Mouse (Mus musculus): ENCODE measurements around the gene Lama1. TPM values are rescaled to one million over a fixed set of nuclear protein-coding genes. Genes with fewer than 3 reads are reported as not detected.

The Lama1 gene
- total RNA-seq (2017) = not detected in 2 replicates

DNA sequence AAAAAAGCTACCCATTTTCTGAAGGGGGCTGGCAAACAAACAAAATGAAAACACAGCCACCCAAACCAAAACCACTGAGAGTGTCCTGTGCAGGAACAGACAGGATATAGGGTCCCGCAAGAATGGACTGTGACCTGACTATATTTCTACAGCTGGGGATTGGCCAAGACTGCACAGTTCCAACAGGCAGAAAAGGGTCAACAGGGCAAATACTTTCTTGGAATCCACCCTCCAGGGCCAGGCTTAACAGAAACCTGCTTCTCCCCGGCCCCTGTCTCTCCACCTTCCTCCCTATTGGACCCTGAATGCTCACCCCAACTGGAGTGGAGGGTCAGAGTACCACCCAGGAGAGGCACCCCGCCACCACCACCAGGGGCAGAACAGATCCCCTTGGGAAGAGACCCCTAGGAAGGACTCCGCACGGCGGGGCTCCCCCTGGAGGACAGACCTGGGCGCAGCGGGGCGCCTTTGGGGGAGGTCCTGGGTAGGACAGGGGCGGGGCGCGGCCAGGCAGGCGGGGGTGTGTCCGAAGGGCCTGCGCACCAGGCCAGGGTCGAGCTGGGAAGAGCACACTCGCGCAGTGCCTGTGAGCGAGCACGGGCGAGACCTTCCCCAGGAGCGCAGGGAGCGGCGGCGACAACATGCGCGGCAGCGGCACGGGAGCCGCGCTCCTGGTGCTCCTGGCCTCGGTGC is at the start of gene Lama1:
TSS of gene Lama1 (plus strand) at position 566 of the 693 bp plus-strand sequence.
- no peak for ATAC-seq (ENCODE audit: extremely low read depth, insufficient number of reproducible peaks, low FRiP score, poor library complexity, severe bottlenecking)

DNA sequence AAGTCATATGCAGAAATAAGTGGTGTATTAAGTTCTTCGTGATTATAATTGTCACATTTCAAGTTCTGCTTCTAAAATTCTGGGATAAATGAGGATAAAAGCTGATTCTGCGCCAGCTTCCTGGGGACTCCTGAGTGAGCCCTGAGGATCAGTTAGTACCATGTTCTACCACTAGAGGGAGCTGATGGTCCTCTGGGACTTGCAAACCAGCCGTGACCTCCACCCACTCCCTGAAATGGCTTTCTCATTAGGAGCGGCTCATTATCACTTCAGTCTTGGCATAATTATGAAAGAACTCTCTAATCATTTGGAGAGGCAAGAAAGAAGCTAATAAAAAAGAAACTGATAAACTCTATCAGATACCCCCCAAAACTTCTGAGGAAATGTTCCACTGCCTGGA is 45.6 kb upstream of the Lama1 start:
- ATAC-seq (ENCODE audit: extremely low read depth, insufficient number of reproducible peaks, low FRiP score, poor library complexity, severe bottlenecking) = no peak

DNA sequence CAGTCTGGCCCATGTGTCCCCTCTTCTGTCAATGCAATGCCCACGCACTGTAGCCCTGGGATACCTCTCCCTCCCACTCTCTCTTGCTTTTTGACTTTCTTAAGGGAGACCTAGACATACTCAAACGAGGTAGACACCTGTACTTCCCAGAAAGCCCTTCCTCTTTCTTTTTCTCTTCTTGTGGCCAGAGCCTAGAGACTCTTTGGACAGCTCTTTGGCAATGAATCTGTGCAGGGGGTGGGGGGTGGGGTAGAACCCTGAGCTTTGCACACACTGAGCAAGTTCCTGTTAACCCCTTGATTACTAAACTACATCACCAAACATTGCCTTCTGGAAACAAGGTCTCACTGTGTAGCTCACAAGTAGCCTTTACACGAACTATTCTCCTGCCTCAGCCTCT is 32.8 kb upstream of the Lama1 start:
- no peak for ATAC-seq (ENCODE audit: extremely low read depth, insufficient number of reproducible peaks, low FRiP score, poor library complexity, severe bottlenecking)

DNA sequence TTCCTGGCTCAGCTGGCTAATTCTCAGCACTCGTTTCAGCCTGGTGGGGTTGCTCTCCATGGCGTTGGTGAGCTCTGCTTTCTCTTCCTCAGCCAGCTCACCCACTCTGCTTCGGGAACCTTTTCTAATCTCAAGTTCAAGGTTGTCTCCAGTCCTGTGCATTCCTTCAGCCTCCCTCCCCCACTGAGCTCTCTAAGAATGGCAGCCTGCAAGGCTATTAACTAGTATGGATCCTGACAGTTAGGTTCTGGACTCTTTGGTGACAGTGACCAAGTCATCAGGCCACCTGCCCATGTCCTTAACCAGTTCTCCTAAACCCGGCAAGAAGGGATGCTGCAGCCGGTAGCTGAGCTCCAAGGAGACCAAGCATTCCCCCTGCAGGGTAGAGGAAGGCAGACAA is 30.1 kb upstream of the Lama1 start:
- ATAC-seq (ENCODE audit: extremely low read depth, insufficient number of reproducible peaks, low FRiP score, poor library complexity, severe bottlenecking) = no peak

DNA sequence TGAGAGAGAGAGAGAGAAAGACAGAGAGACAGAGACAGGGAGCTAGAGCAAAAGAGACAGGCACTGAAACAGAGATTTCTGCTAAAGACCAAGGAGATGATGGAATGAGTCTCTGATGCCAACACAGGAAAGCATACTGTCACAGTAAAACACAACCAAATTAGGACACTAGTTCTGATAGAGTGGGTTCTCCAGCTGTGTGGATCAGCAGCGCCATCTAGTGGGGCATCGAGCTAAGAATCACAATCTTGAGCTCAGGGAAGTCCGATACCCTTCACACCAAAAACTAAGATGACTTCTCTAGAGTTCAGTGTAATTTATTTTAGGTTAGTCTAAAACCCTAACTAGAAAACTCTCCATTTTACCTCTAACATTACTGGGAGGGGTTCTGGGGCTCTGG is 29.1 kb upstream of the Lama1 start:
- no peak for ATAC-seq (ENCODE audit: extremely low read depth, insufficient number of reproducible peaks, low FRiP score, poor library complexity, severe bottlenecking)

DNA sequence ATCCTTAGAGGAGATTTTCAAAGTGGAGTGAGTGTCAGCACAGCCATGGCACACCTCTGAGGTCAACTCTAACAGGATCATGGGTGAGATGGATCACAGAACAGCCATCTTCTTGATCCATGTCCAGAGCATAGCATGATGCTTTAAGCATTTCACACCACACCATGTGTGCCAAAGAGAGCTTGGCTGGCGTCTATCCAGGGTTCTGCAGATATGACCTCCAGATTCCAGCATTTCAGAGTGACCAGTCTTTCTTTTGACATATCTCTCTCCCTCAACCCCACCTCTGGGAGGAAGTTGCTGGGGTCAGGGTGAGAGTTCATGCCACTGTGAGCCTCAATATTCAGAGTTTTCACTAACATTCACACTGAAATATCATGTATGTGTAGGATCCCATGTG is 18.5 kb upstream of the Lama1 start:
- no peak for ATAC-seq (ENCODE audit: extremely low read depth, insufficient number of reproducible peaks, low FRiP score, poor library complexity, severe bottlenecking)

DNA sequence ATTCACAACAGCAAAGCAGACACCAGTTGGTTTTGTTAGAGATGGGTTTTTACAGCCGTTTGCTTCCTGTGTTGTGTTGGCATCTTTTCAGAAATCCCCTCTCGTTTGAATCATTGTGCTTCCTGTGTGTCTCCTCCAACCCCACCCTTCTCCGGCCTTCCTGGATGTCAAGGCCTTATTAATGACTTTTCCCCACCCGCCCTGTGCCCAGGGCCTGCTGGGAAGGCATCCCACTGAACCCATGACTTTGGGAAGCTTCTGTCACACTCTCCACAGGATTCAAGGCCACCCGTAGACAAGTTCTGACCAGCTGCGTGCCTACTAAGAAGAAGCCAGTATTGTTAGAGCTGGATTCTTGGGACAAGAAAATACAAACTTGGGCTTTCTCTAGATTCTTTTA is 16.0 kb upstream of the Lama1 start:
- ATAC-seq (ENCODE audit: extremely low read depth, insufficient number of reproducible peaks, low FRiP score, poor library complexity, severe bottlenecking) = no peak

DNA sequence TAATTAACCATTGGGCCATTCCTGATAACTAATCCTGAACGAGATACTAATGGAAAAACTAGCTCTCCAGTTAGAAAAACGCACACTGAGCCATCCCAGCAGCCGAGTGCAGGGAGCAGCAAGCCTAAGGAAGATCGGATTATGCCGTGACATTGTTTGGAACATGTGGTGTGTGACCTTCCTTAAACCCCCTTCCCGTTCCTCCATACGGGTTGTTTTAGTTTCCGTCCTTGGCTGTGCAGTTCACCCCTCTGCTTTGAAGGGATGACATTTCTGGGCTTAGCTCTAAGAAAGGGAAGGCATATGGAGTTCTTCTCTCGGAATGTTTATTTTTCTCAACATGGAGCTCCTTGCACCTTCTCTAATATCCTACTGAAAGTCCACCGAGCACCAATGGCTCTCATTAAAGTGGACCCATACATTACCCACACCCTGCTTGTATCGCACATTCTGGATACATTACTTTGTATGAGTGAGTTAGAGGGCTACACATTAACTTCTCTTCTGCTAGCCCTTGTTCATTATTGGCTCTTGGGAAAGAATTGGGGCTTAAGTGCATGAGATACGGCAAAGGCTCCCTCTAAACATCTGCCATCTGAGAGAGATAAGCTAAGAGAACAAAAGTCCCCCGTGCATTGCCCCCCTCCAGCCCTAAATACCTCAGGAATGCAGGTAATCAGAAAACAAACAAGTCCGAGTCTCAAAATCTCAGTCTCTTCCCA is 11.9 kb upstream of the Lama1 start:
- no peak for ATAC-seq (ENCODE audit: extremely low read depth, insufficient number of reproducible peaks, low FRiP score, poor library complexity, severe bottlenecking)

DNA sequence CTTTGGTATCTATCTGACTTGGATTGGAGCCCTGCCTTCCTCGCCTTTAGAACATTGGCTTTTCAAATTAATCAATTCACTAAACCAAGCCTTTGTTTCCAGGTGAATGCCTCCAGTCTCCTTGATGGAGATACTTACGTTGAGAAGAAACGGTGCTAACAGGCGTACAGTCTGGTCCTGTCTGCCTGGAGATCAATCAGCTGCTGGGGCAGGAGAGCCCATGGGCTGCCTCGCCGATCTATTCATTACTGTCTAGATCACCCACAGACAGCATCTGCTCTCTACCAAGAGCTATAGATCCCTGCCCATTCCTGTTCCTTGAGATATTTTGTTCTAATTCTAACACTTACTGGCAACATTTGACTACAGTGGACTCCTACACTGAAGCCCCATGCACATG is 9.6 kb upstream of the Lama1 start:
- no peak for ATAC-seq (ENCODE audit: extremely low read depth, insufficient number of reproducible peaks, low FRiP score, poor library complexity, severe bottlenecking)

DNA sequence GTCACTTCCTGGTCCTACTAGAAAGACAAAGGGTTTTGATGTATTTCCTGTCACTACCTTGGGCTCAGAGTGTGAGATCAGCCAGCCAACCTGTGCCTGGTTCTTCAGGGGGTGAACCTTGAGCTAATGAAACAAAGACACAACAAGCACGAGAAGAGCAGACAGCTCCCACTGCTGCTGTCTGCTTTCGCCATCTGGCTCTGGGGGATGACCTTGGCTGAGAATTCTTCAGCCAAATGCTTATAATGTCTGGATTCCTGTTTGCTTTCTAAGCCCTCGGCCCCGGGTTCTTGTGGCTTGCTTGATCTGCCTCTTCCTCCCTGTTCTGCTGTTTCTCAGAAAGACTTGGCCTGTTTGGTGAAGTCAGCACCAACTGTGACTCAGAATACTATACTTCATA is 6.4 kb upstream of the Lama1 start:
- ATAC-seq (ENCODE audit: extremely low read depth, insufficient number of reproducible peaks, low FRiP score, poor library complexity, severe bottlenecking) = no peak

DNA sequence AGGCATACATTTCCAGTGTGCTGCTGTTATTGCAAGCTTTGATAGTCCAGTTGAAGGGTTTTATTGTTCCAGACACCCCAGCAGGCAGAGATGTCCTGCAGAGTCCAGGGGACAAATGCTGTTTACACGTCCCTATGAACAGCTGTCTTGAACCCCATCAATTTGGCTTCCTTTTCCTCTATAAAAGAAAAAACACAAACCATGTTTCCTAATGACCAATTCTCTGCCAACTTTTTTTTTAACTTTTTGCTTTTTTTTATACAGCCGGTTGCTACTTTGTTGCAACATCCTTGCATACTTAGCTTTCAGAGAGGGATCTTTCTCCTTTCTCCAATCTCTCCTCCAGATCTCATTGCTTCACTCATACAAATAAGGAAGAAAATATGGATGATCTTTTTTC is 4.4 kb upstream of the Lama1 start:
- ATAC-seq (ENCODE audit: extremely low read depth, insufficient number of reproducible peaks, low FRiP score, poor library complexity, severe bottlenecking) = no peak

DNA sequence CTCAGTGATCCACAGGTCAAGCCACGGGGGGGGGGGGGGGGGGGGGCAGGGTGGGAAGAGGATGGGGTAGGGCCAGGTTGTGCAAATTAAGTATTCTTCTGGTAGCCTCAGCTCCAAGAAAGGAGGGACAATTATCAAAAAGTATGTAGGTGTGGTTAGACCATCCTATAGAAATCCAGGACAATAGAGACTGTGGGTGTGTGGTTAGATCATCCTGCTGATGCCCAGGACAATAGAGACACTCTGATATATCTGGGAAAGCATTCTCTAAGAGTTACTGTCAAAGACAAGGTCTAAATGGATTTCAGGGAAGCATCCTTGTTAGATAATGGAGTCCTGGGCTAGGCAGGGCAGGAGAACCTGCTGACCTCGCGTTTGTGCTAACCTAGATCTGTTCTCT is 3.2 kb upstream of the Lama1 start:
- ATAC-seq (ENCODE audit: extremely low read depth, insufficient number of reproducible peaks, low FRiP score, poor library complexity, severe bottlenecking) = no peak

DNA sequence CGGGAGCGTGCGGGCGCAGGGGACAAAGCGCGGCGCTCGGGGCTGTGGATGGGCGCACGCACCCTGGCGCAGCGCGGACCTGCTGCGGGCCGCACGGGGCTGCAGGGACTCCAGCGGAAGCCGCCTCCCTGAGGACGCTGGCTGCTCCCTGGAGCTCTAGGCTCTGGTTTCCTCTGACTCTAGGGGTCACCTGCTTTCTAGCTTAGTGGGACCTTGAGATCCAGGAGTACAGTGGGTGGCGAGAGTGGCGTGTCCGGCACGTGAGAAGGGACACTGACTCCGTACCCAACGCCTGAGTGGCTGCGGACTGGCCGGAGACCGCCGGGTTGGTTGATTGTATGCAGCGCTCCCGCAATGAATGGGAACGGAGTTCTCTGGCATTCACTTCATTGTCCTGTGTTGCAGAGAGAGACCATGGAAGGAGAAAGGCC is 417 bp downstream of the Lama1 start:
- ATAC-seq (ENCODE audit: extremely low read depth, insufficient number of reproducible peaks, low FRiP score, poor library complexity, severe bottlenecking) = no peak

DNA sequence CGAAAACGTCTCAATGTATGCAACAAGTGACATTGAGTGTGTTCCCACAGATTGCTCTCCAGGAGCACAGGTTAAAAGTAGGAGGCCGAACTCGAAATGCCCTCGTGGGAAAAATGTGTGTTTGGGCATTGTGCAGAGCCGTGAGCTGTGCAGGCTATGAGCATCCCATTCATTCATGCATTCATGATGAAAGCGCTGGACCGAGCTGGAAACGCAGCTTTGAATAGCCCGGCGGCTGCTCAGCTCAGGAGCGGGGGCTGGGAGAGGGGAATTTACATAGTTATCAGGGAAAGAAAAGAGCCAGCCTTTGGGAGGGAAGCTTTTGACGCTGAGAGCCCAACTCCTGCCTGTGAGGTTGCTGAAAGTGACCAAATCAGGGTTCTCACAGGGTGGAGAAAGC is 1.2 kb downstream of the Lama1 start:
- no peak for ATAC-seq (ENCODE audit: extremely low read depth, insufficient number of reproducible peaks, low FRiP score, poor library complexity, severe bottlenecking)

DNA sequence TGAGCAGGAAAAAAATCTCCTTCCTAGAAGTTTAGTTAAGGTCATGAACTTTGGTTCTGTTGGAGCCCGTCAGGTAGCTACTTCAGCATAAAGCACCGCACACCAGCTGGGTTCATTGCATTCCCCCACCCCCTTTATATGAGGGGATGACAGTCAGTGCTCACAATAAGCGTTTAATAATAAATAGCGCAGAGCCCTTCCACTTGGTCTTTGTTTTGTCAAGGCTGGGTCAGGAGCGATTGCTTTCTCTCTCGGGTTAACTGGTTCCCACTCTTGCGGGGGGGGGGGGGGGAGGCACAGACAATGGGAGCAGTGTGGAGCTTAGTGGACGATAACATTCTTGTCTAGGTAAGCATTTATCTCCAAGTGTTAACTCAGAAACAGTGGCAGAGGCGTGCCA is 4.7 kb downstream of the Lama1 start:
- no peak for ATAC-seq (ENCODE audit: extremely low read depth, insufficient number of reproducible peaks, low FRiP score, poor library complexity, severe bottlenecking)

DNA sequence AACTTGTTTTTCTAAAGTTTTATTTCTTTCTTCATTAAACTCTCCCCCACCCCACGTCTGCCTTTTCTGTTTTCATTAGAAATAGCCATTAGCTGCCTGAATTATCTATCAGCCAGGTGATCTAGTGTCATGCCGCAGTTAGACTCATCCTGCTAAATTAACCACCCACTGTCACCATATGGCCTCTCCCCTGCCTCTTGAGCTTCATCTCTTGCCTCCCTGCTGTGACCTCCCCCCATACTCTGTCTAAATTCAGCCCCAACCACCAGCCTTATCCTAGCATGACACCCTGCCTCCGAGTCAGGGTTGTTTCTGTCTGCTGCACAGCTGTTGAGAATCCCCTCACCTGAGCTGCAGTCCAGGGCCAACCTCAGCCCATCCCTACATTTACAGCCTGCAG is 5.9 kb downstream of the Lama1 start:
- ATAC-seq (ENCODE audit: extremely low read depth, insufficient number of reproducible peaks, low FRiP score, poor library complexity, severe bottlenecking) = no peak

DNA sequence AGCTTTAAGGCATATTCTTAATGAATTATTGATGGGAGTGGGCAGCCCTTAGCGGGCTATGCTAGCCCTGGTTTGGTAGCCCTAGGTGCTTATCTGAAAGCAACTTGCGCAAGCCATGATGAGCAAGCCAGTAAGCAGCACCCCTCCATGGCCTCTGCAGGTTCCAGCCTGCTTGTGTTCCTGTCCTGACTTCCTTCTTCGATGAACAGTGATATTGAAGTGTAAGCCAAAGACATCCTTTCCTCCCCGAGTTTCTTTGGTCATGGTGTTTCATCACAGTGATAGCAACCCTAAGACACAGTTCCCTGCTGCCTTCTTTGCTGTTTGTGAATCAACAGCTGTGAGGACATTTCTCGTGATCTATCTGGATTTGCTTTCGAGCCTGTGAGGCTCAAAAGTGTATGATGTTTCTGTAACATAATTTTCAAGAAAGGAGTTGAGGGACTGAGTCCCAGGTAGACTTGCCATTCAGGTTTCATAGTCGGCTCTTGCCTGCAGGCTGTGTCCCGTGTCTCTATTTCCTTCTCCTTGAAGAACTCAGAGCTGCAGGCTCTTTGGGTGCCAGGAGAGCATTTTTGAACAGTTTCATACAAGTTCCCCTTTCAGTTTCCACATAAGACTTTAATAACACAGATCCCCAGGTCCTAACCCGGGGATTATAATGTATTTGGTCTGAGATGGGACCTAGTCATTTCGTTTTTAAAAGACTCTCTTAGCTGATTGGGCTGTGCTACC is 8.1 kb downstream of the Lama1 start:
- ATAC-seq (ENCODE audit: extremely low read depth, insufficient number of reproducible peaks, low FRiP score, poor library complexity, severe bottlenecking) = no peak

DNA sequence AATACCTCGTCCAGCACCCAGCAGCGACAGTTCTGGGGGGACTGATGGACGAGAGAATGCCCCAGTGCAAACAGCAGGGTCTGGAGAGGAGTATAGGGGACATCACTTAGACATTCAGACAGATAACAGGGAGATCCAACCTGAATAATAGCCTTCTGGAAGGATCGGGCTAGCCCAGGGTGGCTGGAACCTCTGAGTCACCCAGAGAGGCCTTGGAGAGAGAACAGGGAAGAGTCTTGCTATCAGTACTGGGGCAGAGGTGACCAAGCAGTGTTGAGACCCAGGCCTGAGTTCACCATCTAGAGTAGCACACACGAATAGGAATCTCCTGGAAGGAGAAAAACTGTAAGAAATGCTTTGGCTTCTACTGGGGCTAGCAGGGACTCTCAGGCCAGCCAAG is 9.3 kb downstream of the Lama1 start:
- no peak for ATAC-seq (ENCODE audit: extremely low read depth, insufficient number of reproducible peaks, low FRiP score, poor library complexity, severe bottlenecking)

DNA sequence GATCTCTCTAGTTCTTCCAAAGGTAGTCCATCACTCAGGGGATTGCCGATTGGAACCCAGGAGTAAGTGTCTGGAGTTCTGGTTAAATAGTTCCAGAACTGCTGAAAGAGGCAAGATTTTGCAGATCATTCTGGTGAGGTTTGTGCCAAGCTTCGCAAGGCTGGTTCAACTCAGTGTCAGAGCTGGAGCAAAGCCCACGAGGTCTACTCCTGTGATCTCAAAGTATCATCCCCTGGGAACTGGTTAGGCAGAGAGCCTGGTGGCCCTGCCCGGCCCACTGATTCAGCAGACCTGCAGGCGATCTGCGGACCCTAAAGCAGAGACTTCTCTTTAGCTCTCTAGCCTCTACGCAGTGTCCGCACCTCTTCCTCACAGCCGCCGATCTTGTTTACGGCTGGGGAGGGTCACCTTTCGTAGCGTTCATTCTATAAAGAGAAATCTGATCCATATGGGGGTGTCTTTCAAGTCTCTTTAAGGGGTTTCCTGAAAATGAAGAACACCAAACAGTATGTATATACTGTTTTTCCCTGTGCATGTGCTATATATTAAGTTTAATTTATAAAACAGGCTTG is 10.8 kb downstream of the Lama1 start:
- no peak for ATAC-seq (ENCODE audit: extremely low read depth, insufficient number of reproducible peaks, low FRiP score, poor library complexity, severe bottlenecking)

DNA sequence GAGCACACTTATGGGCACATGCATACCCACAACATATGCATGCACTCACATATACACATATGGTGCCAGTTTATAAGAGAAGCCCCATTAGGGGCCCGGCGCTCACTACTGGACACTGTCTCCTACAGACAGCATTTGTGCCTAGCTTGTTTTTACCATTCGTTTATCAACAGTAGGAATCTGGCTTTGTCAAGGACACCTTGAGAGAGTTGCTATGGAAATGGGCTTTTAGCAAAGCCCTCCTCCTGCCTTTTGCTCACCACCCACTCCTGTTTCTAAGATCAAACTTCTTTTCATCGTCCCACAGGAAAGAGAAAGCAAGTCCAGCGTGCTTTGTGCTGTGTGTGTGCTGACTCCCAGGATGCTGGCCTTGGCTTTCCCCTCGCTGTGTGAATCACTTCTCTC is 13.3 kb downstream of the Lama1 start:
- no peak for ATAC-seq (ENCODE audit: extremely low read depth, insufficient number of reproducible peaks, low FRiP score, poor library complexity, severe bottlenecking)
